Mouse (Mus musculus) 3134 (cell line): ENCODE data around the gene Nid1.
"Not testable (repeated sequence)": the region's sequence is repeated elsewhere in the genome, so short reads cannot be mapped to it uniquely, and the experiment has no call there.

Experiments
- DNase-seq: peaks from one replicate; pipeline ENCODE4 v3.0.0-alpha.2; 2011; ENCODE audit warnings: low spot score; ENCODE audit not compliant: insufficient read length; ENCODE audit errors: extremely low read depth

Nid1 gene

GRCm38 (mm10) chr13:13450931-13451330 is 13.6 kb downstream of the Nid1 start:
- DNase-seq = not testable (repeated sequence)

GRCm38 (mm10) chr13:13453332-13453731 is 16.0 kb downstream of the Nid1 start:
- not testable (repeated sequence) for DNase-seq

- not testable (repeated sequence) for DNase-seq
These were observed 16.9 kb downstream of the Nid1 start for GRCm38 (mm10) chr13:13454249-13454648.

- DNase-seq = not testable (repeated sequence)
These were observed 18.5 kb downstream of the Nid1 start for GRCm38 (mm10) chr13:13455632-13456492.

- DNase-seq = no peak
These were observed 20.9 kb downstream of the Nid1 start for GRCm38 (mm10) chr13:13458138-13458737.

GRCm38 (mm10) chr13:13460521-13461138 is 23.3 kb downstream of the Nid1 start:
- DNase-seq = no peak

GRCm38 (mm10) chr13:13461446-13462192 is 24.3 kb downstream of the Nid1 start:
- DNase-seq = no peak

- DNase-seq = no peak
These were observed 26.6 kb downstream of the Nid1 start for GRCm38 (mm10) chr13:13463949-13464348.

- not testable (repeated sequence) for DNase-seq
These were observed 29.9 kb downstream of the Nid1 start for GRCm38 (mm10) chr13:13467249-13467648.

GRCm38 (mm10) chr13:13468513-13468912 is 31.2 kb downstream of the Nid1 start:
- DNase-seq = no peak

- no peak for DNase-seq
These were observed 34.0 kb downstream of the Nid1 start for GRCm38 (mm10) chr13:13471334-13471757.

- not testable (repeated sequence) for DNase-seq
These were observed 37.1 kb downstream of the Nid1 start for GRCm38 (mm10) chr13:13474464-13474863.

- no peak for DNase-seq
These were observed 37.6 kb downstream of the Nid1 start for GRCm38 (mm10) chr13:13474991-13475390.

GRCm38 (mm10) chr13:13476568-13476967 is 39.2 kb downstream of the Nid1 start:
- no peak for DNase-seq

GRCm38 (mm10) chr13:13477046-13477445 is 39.7 kb downstream of the Nid1 start:
- DNase-seq = no peak

GRCm38 (mm10) chr13:13479986-13480385 is 42.6 kb downstream of the Nid1 start:
- DNase-seq = no peak

- DNase-seq = no peak
These were observed 43.7 kb downstream of the Nid1 start for GRCm38 (mm10) chr13:13481033-13481432.

- no peak for DNase-seq
These were observed 44.7 kb downstream of the Nid1 start for GRCm38 (mm10) chr13:13481875-13482674.

GRCm38 (mm10) chr13:13484351-13484751 is 47.0 kb downstream of the Nid1 start:
- DNase-seq = no peak

GRCm38 (mm10) chr13:13484883-13485282 is 47.5 kb downstream of the Nid1 start:
- no peak for DNase-seq
